In genomic region chr1:65154814-65155213, GRCm38 (mm10) we compare ENCODE assay signal across 13 mouse cellular contexts. TPM values are rescaled to one million over a fixed set of nuclear protein-coding genes. Genes with fewer than 3 reads are reported as not detected.
A peak's percentile ranks its signal among the peaks of the same experiment; 100 is the strongest.
DNase-seq lines count a peak whose midpoint lies in the region; ATAC-seq lines count a peak whose summit lies in the region.
"Had no signal": no experiment of that assay in that cellular context is flagged by ENCODE, and none has a peak within 500 bp of the region (broad histone marks: within the 10 kb centered on the region; RNA-seq: fewer than 3 reads in every experiment).

No protein-coding gene starts in this region.

- no peak overlapping the region for H3K9ac ChIP-seq in forebrain, embryonic 13.5 days
- H3K9ac ChIP-seq: liver, embryonic 15.5 days had no signal

- no peaks in the 10 kb centered on the region for H3K9me3 ChIP-seq in forebrain, embryonic 13.5 days (replicated peaks)
- H3K9me3 ChIP-seq: liver, embryonic 15.5 days had no signal

- H3K27me3 ChIP-seq in forebrain, embryonic 13.5 days, result no peaks in the 10 kb centered on the region
- H3K27me3 ChIP-seq: liver, embryonic 15.5 days had no signal

- no peak overlapping the region for H3K4me2 ChIP-seq in forebrain, embryonic 13.5 days
- H3K4me2 ChIP-seq: liver, embryonic 15.5 days had no signal

- H3K4me3 ChIP-seq in forebrain, embryonic 13.5 days, result no peak overlapping the region
- H3K4me3 ChIP-seq: liver, embryonic 15.5 days had no signal

- no peak for ATAC-seq in forebrain, embryonic 13.5 days

- peaks cover 31% of the 10 kb centered on the region for H3K36me3 ChIP-seq in forebrain, embryonic 13.5 days (ENCODE audit: poor library complexity, severe bottlenecking)

- no peak overlapping the region for H3K27ac ChIP-seq in forebrain, embryonic 13.5 days
- H3K27ac ChIP-seq: liver, embryonic 15.5 days had no signal

- peak; percentile 93 for DNase-seq in 3T3-L1 (ENCODE audit: low read depth, low spot score)
- DNase-seq in adrenal gland, adult (ENCODE audit: inconsistent age in 2 of 2, low spot score in 1 of 2), result peak; percentile 69 to 94
- DNase-seq in kidney, adult 11 months, result peak; percentile 87
- peak; percentile 68 to 77 for DNase-seq in kidney, postnatal 4 days
- DNase-seq in frontal cortex, adult 2 months (ENCODE audit: extremely low spot score in 1 of 2, low spot score in 1 of 2), result no peak
- no peak for DNase-seq in layer of hippocampus, adult 9-11 months
- DNase-seq in thymus, postnatal 14 days, result no peak
- DNase-seq: cerebellum, adult 11-12 months; thymus, postnatal 36 days had no signal

- no peaks in the 10 kb centered on the region for H3K4me1 ChIP-seq in forebrain, embryonic 13.5 days
- H3K4me1 ChIP-seq: liver, embryonic 15.5 days had no signal

RNA-seq across cellular contexts. Expression of gene Idh1, which starts 31.5 kb away (rescaled TPM):
- polyA plus RNA-seq in frontal cortex, adult 2 months (2012; rRNA removed), result 38.6 and 47.7 TPM in 2 replicates
- polyA plus RNA-seq in forebrain, embryonic 13.5 days (2015; fragmentation: Nextera tagmentation; extraction: Ambion mirVana), result 399 and 431 TPM in 2 replicates

RNA-seq across cellular contexts. Expression of gene Pikfyve, which starts 31.7 kb away (rescaled TPM):
- 12.1 and 13.9 TPM in 2 replicates for polyA plus RNA-seq in frontal cortex, adult 2 months (2012; rRNA removed)
- polyA plus RNA-seq in forebrain, embryonic 13.5 days (2015; fragmentation: Nextera tagmentation; extraction: Ambion mirVana), result 13.5 and 15.7 TPM in 2 replicates

RNA-seq across cellular contexts. Expression of gene D630023F18Rik, which starts 31.8 kb away (rescaled TPM):
- 7.1 and 9.2 TPM in 2 replicates for polyA plus RNA-seq in frontal cortex, adult 2 months (2012; rRNA removed)
- 0.09 and 0.50 TPM in 2 replicates for polyA plus RNA-seq in forebrain, embryonic 13.5 days (2015; fragmentation: Nextera tagmentation; extraction: Ambion mirVana)
- polyA plus RNA-seq: heart, postnatal 0 days had no signal

RNA-seq across cellular contexts. Expression of gene Gm28845, which starts 35.5 kb away (rescaled TPM):
- polyA plus RNA-seq in frontal cortex, adult 2 months (2012; rRNA removed), result 0.99 and 1.9 TPM in 2 replicates
- not detected in 2 replicates for polyA plus RNA-seq in forebrain, embryonic 13.5 days (2015; fragmentation: Nextera tagmentation; extraction: Ambion mirVana)
- polyA plus RNA-seq: forebrain, embryonic 11.5 days; heart, postnatal 0 days; liver, embryonic 15.5 days had no signal

RNA-seq across cellular contexts. Expression of gene Cryga, which starts 51.6 kb away (rescaled TPM):
- polyA plus RNA-seq in frontal cortex, adult 2 months (2012; rRNA removed), result 1.4 and 1.7 TPM in 2 replicates
- not detected in 2 replicates for polyA plus RNA-seq in forebrain, embryonic 13.5 days (2015; fragmentation: Nextera tagmentation; extraction: Ambion mirVana)
- polyA plus RNA-seq: forebrain, embryonic 11.5 days; heart, postnatal 0 days; liver, embryonic 15.5 days had no signal

Comparison
In these comparisons a context has a peak if more than half of its experiments do, and no peak if none do; other contexts are left out.
1. DNase-seq: peak in 3T3-L1 (single experiment), adrenal gland, adult (2 of 2), kidney, adult 11 months (single experiment) and kidney, postnatal 4 days (2 of 2); none in frontal cortex, adult 2 months (0 of 2), layer of hippocampus, adult 9-11 months (single experiment) and thymus, postnatal 14 days (single experiment).